Mouse (Mus musculus) intestine, embryonic 14.5 days (tissue): ENCODE measurements around the gene Ptpn14. TPM values are rescaled to one million over a fixed set of nuclear protein-coding genes. Genes with fewer than 3 reads are reported as not detected.

Experiments
- ATAC-seq: fragments of 200-750 bp; cut with Nextera tagmentation; replicated peaks from 2 replicates; pipeline ENCODE4 v1.8.0; 2017; ENCODE audit warnings: low read depth, moderate number of reproducible peaks, moderate TSS enrichment, moderate library complexity; ENCODE audit not compliant: low FRiP score, low TSS enrichment
- DNase-seq: peaks from one replicate; pipeline ENCODE4 v3.0.0-alpha.2; 2018; ENCODE audit warnings: low spot score
- H3K27ac ChIP-seq: fragments of 300-500 bp; sonication (generic); 2 replicates; pipeline ENCODE4 v1.5.1; 2014; ENCODE audit warnings: low read depth, mild to moderate bottlenecking, control low read depth
- H3K27me3 ChIP-seq: fragments of 300-500 bp; sonication (generic); replicated peaks from 2 replicates; pipeline ENCODE4 v1.6.1; 2014; ENCODE audit warnings: low read length, control low read depth; ENCODE audit not compliant: control insufficient read depth, insufficient read depth
- H3K36me3 ChIP-seq: fragments of 300-500 bp; sonication (generic); 2 replicates; pipeline ENCODE4 v1.6.1; 2014; ENCODE audit warnings: low read length, control low read depth; ENCODE audit not compliant: control insufficient read depth, insufficient read depth
- H3K4me1 ChIP-seq: fragments of 300-500 bp; sonication (generic); replicated peaks from 2 replicates; pipeline ENCODE4 v1.6.1; 2014; ENCODE audit warnings: low read length, control low read depth, mixed read lengths; ENCODE audit not compliant: control insufficient read depth, insufficient read depth
- H3K4me2 ChIP-seq: fragments of 300-500 bp; sonication (generic); 2 replicates; pipeline ENCODE4 v1.6.1; 2014; ENCODE audit warnings: low read length
- H3K4me3 ChIP-seq: fragments of 300-500 bp; sonication (generic); 2 replicates; pipeline ENCODE4 v1.5.1; 2014; ENCODE audit warnings: low read depth, low read length, control low read depth, mixed read lengths
- H3K9ac ChIP-seq: fragments of 300-500 bp; sonication (generic); 2 replicates; pipeline ENCODE4 v1.6.1; 2014; ENCODE audit warnings: mild to moderate bottlenecking, low read length
- H3K9me3 ChIP-seq: fragments of 300-500 bp; sonication (generic); 2 replicates; pipeline ENCODE4 v1.6.1; 2016; ENCODE audit warnings: low read length, control low read depth; ENCODE audit not compliant: control insufficient read depth
- WGBS: fragments of 180-500 bp; shearing (Covaris S2); extraction: QIAGEN DNeasy Blood & Tissue Kit; methylation state at CpG from one replicate; pipeline ENCODE4 v1.1.7; 2014; 5-methylcytosine and 5-hydroxymethylcytosine counted together
- polyA plus RNA-seq: library from polyadenylated mRNA; unstranded; fragments of >200 nt; fragmentation: Nextera tagmentation; extraction: Ambion mirVana; gene quantifications from 2 replicates; pipeline ENCODE4 v1.2.1, GENCODE M21; 2014

The Ptpn14 gene
- polyA plus RNA-seq, 1 experiment from 2014 or later = 7.9 TPM

DNA sequence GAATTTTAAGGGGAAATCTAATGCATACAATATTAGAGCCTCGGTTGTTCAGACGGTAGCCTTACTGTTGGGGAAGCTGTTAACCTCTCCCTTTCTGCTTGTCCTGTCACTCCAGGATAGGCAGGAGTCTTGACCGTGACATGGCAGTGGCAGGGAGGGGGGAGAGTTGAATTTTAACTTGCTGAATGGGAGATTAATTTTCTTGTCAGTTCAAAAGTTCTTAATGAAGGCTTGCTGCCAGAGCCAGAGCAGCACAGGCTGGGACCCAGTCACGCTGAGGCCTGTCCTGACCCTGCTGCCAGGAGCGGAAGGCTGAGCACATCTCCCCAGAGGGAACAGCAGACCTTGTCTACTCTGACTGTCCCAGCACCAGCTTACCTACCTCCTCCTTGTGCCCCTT, 20.6 kb upstream of the Ptpn14 start:
- no peak for DNase-seq
- no peaks in the 10 kb centered on the region for H3K9me3 ChIP-seq
- no peaks in the 10 kb centered on the region for H3K36me3 ChIP-seq
- no peak overlapping the region for H3K4me2 ChIP-seq
- no peaks in the 10 kb centered on the region for H3K27me3 ChIP-seq
- H3K4me1 ChIP-seq = peaks cover 7% of the 10 kb centered on the region
- WGBS = 30% methylated on average over 5 of the region's 5 CpGs
- H3K4me3 ChIP-seq = no peak overlapping the region
- H3K9ac ChIP-seq = no peak overlapping the region
- no peak for ATAC-seq
- no peak overlapping the region for H3K27ac ChIP-seq

DNA sequence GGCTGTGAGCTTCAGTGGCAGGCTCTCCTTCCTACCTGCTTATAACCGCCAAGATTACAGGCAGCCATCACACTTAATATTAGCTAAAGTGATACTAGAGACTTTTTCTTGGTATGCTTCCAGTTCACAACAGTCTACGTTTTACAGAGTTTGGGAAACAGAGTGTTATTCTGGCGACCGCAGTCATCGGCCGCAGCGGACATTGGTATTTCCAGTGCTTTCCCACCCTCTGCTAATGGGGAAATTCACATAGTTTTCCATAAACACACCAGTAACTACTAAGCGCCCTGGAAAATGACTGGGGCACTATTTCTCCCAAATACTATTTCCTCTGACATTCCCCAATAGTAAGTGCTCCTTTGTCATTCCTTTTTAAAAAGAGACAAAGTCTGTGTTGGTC, 19.1 kb upstream of the Ptpn14 start:
- DNase-seq (no peak), ATAC-seq (no peak)
- no peak overlapping the region for H3K9ac ChIP-seq
- peaks cover 7% of the 10 kb centered on the region for H3K4me1 ChIP-seq
- no peak overlapping the region for H3K4me3 ChIP-seq
- 0 out of 2 replicates have a peak overlapping the region, but pooled peaks have one; percentile 12 for H3K27ac ChIP-seq
- 53% methylated on average over 8 of the region's 8 CpGs for WGBS
- no peaks in the 10 kb centered on the region for H3K9me3 ChIP-seq
- H3K36me3 ChIP-seq = no peaks in the 10 kb centered on the region
- no peaks in the 10 kb centered on the region for H3K27me3 ChIP-seq
- H3K4me2 ChIP-seq = no peak overlapping the region

DNA sequence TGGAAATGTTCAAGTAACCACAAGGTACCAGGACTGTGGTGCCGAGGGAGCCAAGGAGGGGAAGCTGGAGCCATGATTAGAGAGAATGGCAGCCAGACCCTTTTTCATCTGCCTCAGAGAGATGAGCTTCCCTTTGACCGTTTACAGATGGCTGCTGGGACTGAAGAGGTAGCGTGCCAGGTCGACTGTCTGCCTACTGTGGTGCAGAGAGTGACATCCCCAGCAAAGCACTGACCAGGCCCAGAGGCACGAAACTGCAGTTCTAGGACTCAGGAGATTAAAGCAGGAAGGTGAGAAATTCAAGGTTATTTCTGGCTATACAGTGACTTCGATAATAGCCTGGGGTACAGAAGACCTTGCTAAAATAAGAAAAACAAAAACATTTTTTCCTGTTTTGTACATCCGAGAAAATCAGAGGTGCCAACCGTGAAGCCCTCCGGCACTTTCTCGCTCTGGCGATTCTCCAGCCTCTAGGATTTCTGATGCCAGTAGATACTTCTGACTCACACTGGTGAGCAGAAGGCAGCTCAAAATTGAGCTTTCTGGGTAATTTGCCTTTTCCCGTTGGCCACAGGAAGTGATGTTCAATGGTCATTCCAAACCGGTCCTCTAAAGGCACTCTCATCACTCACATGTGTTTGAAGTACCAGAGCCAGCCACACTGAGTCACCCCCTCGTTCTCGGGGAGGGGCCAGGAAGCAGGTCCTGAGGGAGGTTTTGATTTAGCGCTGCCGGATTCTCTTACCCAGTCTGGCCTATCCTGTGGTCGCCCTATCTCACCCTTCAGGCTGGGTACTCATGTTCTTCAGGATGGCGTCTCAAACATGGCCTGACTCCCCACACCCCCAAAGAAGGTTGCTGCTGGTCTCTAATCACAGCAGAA, 11.9 kb upstream of the Ptpn14 start:
- ATAC-seq (no peak), DNase-seq (no peak)
- Histone ChIP-seq H3K4me3 (no peak overlapping the region), H3K9me3 (no peaks in the 10 kb centered on the region), H3K27ac (no peak overlapping the region), H3K9ac (no peak overlapping the region), H3K27me3 (no peaks in the 10 kb centered on the region), H3K36me3 (no peaks in the 10 kb centered on the region), H3K4me1 (no peaks in the 10 kb centered on the region), H3K4me2 (no peak overlapping the region)
- 58% methylated on average over 19 of the region's 19 CpGs for WGBS

DNA sequence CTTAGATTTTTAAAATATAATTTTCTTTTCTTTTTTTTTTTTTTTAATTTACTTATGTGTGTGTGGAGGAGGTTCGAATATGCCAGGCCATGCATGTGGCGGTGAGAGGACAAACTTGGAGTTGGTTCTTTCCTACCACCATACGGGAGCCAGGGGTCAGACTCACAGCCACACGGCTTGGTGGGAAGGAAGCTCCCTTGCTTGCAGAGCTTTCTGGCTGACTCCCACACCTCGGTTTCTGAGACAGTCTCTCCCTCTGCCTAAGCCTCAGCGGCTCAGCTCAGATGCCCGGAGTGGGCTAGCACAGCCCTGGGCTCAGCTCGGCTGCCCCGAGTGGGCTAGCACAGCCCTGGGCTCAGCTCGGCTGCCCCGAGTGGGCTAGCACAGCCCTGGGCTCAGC, 10.5 kb upstream of the Ptpn14 start:
- Histone ChIP-seq H3K4me3 (no peak overlapping the region), H3K27me3 (no peaks in the 10 kb centered on the region), H3K27ac (no peak overlapping the region), H3K36me3 (no peaks in the 10 kb centered on the region), H3K4me2 (no peak overlapping the region), H3K4me1 (no peaks in the 10 kb centered on the region), H3K9me3 (no peaks in the 10 kb centered on the region), H3K9ac (no peak overlapping the region)
- ATAC-seq = no peak
- no peak for DNase-seq
- 84% methylated on average over 11 of the region's 11 CpGs for WGBS

DNA sequence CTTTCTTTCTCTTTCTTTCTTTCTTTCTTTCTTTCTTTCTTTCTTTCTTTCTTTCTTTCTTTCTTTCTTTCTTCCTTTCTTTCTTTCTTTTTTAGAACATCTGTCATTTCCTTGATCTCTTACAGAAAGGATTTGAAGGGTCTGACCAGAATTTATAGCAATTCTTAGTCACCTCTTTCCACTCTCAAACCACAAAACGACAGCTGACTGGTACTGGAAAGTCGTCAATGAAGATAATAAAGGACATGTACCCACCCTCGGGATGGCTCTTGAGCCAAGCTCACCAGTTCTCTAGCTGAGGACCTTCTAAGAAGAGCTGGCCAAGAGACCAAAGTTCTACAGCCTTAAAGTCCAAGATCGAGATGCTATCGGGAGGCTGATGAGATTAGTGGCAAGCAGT, 9.5 kb upstream of the Ptpn14 start:
- H3K9me3 ChIP-seq = no peaks in the 10 kb centered on the region
- DNase-seq (no peak), ATAC-seq (no peak)
- H3K9ac ChIP-seq = no peak overlapping the region
- H3K27me3 ChIP-seq = no peaks in the 10 kb centered on the region
- no peak overlapping the region for H3K4me3 ChIP-seq
- H3K4me2 ChIP-seq = no peak overlapping the region
- no peaks in the 10 kb centered on the region for H3K4me1 ChIP-seq
- no peaks in the 10 kb centered on the region for H3K36me3 ChIP-seq
- H3K27ac ChIP-seq = no peak overlapping the region
- 71% methylated on average over 5 of the region's 5 CpGs for WGBS

DNA sequence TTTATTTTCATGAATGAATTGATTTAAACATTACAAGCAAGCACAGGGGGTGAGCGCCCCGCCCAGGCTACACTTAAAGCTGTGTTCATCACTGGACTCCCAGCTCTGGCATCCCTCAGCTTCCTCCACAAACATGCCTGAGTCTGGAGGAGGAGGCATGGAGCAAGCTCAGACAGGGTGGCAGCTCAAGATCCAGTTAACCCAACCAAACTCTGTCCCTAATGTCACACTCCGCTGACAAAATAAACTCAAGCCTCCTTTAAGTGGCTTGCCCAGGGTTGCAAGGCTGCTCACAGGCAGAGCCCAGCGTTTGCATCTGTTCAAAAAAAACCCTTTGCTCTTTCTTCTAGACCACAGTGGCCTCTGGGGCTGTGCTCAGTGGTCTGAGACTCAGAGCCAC, 1.9 kb upstream of the Ptpn14 start:
- Histone ChIP-seq H3K27me3 (no peaks in the 10 kb centered on the region), H3K9ac (no peak overlapping the region), H3K4me3 (no peak overlapping the region), H3K4me1 (peaks cover 19% of the 10 kb centered on the region; the same call in 1 of the 2 replicates), H3K4me2 (no peak overlapping the region), H3K36me3 (no peaks in the 10 kb centered on the region), H3K9me3 (no peaks in the 10 kb centered on the region), H3K27ac (no peak overlapping the region)
- WGBS = 81% methylated on average over 4 of the region's 4 CpGs
- ATAC-seq (no peak), DNase-seq (no peak)

DNA sequence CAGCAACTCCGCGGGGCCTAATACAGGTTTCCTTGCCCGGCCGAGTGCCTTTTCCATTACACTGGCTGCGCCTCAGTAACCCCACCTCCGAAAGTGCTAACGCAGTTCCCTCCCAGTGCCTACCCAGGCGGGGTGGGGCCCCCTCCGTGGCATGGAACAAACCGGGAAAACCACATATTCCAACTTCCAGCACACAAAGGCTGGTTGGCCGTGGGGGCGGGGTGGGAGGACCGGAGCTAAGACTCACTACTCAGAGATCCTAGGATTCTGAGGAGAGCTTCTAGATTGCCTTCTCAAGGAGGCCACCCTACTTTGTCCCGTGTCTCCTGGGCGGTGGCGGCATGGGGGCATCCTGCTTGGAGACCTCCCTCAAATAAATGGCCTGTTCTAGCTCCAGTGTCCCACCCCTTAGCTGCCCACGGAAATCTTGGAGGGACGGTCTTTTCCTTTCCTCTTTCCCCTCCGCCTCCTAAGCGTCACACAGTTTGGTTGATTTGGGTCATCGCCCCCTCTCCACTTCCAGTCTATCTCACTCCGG, 653 bp upstream of the Ptpn14 start:
- H3K27me3 ChIP-seq = no peaks in the 10 kb centered on the region
- peak; percentile 90 for DNase-seq
- peak overlapping the region; percentile 80 for H3K9ac ChIP-seq
- H3K36me3 ChIP-seq = no peaks in the 10 kb centered on the region
- peak overlapping the region; percentile 96 for H3K27ac ChIP-seq
- H3K4me2 ChIP-seq = peak overlapping the region; percentile 85
- H3K4me1 ChIP-seq = peaks cover 25% of the 10 kb centered on the region; the same call in 1 of the 2 replicates
- ATAC-seq = peak; percentile 34
- H3K4me3 ChIP-seq = peak overlapping the region; percentile 76
- no peaks in the 10 kb centered on the region for H3K9me3 ChIP-seq
- WGBS = 2% methylated on average over 22 of the region's 22 CpGs

DNA sequence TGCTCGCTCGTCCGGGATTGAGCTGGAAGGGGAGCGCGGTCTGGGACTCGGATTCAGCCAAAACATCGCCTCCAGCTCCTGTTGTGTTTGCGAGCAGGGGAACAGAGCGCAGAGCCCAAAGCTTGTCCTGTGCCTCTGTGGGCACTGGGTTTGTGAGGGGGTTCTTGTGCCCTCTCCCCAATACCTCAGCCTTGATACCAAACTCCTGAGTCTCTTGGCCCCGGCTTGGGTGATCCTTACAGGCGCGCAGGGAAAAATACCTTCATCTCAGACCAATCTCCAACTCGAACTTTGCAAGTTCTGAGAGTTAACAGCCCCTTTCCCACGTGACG, 682 bp downstream of the Ptpn14 start:
- H3K36me3 ChIP-seq = no peaks in the 10 kb centered on the region
- DNase-seq (no peak), ATAC-seq (no peak)
- H3K4me1 ChIP-seq = peaks cover 25% of the 10 kb centered on the region; the same call in 1 of the 2 replicates
- no peaks in the 10 kb centered on the region for H3K9me3 ChIP-seq
- peak overlapping the region; percentile 76 for H3K4me3 ChIP-seq
- H3K27me3 ChIP-seq = no peaks in the 10 kb centered on the region
- H3K9ac ChIP-seq = peak overlapping the region; percentile 80
- H3K4me2 ChIP-seq = peak overlapping the region; percentile 85
- WGBS = under 1% methylated on average over 15 of the region's 15 CpGs
- H3K27ac ChIP-seq = peak overlapping the region; percentile 96
